Mouse (Mus musculus) G1E (cell line): ENCODE measurements around the gene Serpinb6b. TPM values are rescaled to one million over a fixed set of nuclear protein-coding genes. Genes with fewer than 3 reads are reported as not detected.

Experiments
- ATAC-seq: 2 replicates; pipeline ENCODE4 v1.8.0; 2016; ENCODE audit warnings: mild to moderate bottlenecking; ENCODE audit not compliant: insufficient number of reproducible peaks, poor library complexity, low FRiP score, severe bottlenecking; ENCODE audit errors: extremely low read depth
- DNase-seq: peaks from one replicate; pipeline ENCODE4 v3.0.0; 2012; ENCODE audit warnings: low spot score
- H3K27me3 ChIP-seq: 2 replicates; pipeline ENCODE4 v1.6.1; 2012; ENCODE audit warnings: mild to moderate bottlenecking, low read length, inconsistent platforms; ENCODE audit not compliant: insufficient read depth
- H3K36me3 ChIP-seq: replicated peaks from 2 replicates; pipeline ENCODE3; 2012; ENCODE audit warnings: mild to moderate bottlenecking, inconsistent platforms
- H3K4me1 ChIP-seq: 2 replicates; pipeline ENCODE4 v1.6.1; 2012; ENCODE audit warnings: low read depth, low read length, inconsistent platforms, mixed read lengths; ENCODE audit not compliant: insufficient read depth
- H3K4me3 ChIP-seq: 2 replicates; pipeline ENCODE4 v1.5.1; 2012; ENCODE audit warnings: low read depth, mild to moderate bottlenecking, inconsistent platforms, low read length, moderate library complexity, mixed read lengths
- H3K9me3 ChIP-seq: replicated peaks from 2 replicates; pipeline ENCODE4 v1.6.1; 2012; ENCODE audit warnings: inconsistent platforms
- CTCF ChIP-seq: IDR thresholded peaks from 2 replicates; pipeline ENCODE4 v1.5.1; 2012; ENCODE audit warnings: low read depth, low read length, inconsistent platforms, mixed read lengths
- GATA1 ChIP-seq: IDR thresholded peaks from 2 replicates; pipeline ENCODE4 v1.6.1; 2012; ENCODE audit warnings: borderline replicate concordance, low read length, inconsistent platforms, mixed read lengths
- GATA2 ChIP-seq: IDR thresholded peaks from 2 replicates; pipeline ENCODE4 v1.6.1; 2012; ENCODE audit warnings: low read depth, low read length, inconsistent platforms, borderline replicate concordance
- POLR2AphosphoS5 ChIP-seq: IDR thresholded peaks from 2 replicates; pipeline ENCODE4 v1.6.1; 2012; ENCODE audit warnings: low read depth, low read length, inconsistent platforms; ENCODE audit not compliant: insufficient replicate concordance
- TAL1 ChIP-seq: conservative IDR thresholded peaks from 2 replicates; pipeline ENCODE4 v1.6.1; 2012; ENCODE audit warnings: low read depth, low read length, inconsistent platforms, mixed read lengths
- polyA plus RNA-seq: library from polyadenylated mRNA; stranded (reverse); fragments of >175 nt; gene quantifications from 2 replicates; pipeline ENCODE4 v1.2.3, GENCODE M21; 2012
- total RNA-seq, 2 experiments: library from RNA; stranded (forward) in 1 of 2; stranded (reverse) in 1 of 2; fragments of 200-1000 nt in 1 of 2; fragments of >200 nt in 1 of 2; fragmentation: Nextera tagmentation in 1 of 2; gene quantifications; 2 replicates each; pipeline ENCODE4 v1.2.3; 2014 to 2017

Serpinb6b gene
- total and polyA plus RNA-seq, 3 experiments: 0.05 TPM; not detected in 2

GRCm38 (mm10) chr13:32974268-32974667 lies 9.3 kb downstream of the Serpinb6b start:
- no peak overlapping the region for H3K4me3 ChIP-seq
- no peaks in the 10 kb centered on the region; the same call in 1 of the 2 replicates for H3K4me1 ChIP-seq
- H3K27me3 ChIP-seq: peaks cover 6% of the 10 kb centered on the region; the same call in 1 of the 2 replicates
- H3K36me3 ChIP-seq: no peaks in the 10 kb centered on the region
- DNase-seq: no peak
- ATAC-seq: no peak
- TF ChIP-seq GATA2 (no peak), CTCF (no peak), GATA1 (no peak), POLR2AphosphoS5 (no peak), TAL1 (no peak)
- no peaks in the 10 kb centered on the region for H3K9me3 ChIP-seq

- Histone ChIP-seq H3K4me1 (no peaks in the 10 kb centered on the region; the same call in 1 of the 2 replicates), H3K36me3 (no peaks in the 10 kb centered on the region), H3K9me3 (no peaks in the 10 kb centered on the region), H3K4me3 (no peak overlapping the region), H3K27me3 (peaks cover 6% of the 10 kb centered on the region; the same call in 1 of the 2 replicates)
- ATAC-seq (no peak), DNase-seq (no peak)
- TF ChIP-seq TAL1: no peak
Observed at GRCm38 (mm10) chr13:32974889-32975460, 10.0 kb downstream of the Serpinb6b start.

- no peak for TF ChIP-seq GATA2
- TF ChIP-seq CTCF: no peak
- no peak for TF ChIP-seq POLR2AphosphoS5
- TF ChIP-seq TAL1: no peak
- TF ChIP-seq GATA1: no peak
- H3K4me1 ChIP-seq: no peaks in the 10 kb centered on the region; the same call in 1 of the 2 replicates
- H3K9me3 ChIP-seq: no peaks in the 10 kb centered on the region
- no peak overlapping the region for H3K4me3 ChIP-seq
- no peak for ATAC-seq
- no peak for DNase-seq
- peaks cover 6% of the 10 kb centered on the region; the same call in 1 of the 2 replicates for H3K27me3 ChIP-seq
- H3K36me3 ChIP-seq: no peaks in the 10 kb centered on the region
Observed at GRCm38 (mm10) chr13:32975710-32976109, 10.7 kb downstream of the Serpinb6b start.

GRCm38 (mm10) chr13:32982556-32983042 lies 17.6 kb downstream of the Serpinb6b start:
- Histone ChIP-seq H3K36me3 (no peaks in the 10 kb centered on the region), H3K4me3 (no peak overlapping the region), H3K9me3 (no peaks in the 10 kb centered on the region), H3K27me3 (peaks cover 11% of the 10 kb centered on the region; the same call in 1 of the 2 replicates), H3K4me1 (no peaks in the 10 kb centered on the region)
- TF ChIP-seq CTCF: no peak
- no peak for TF ChIP-seq TAL1
- TF ChIP-seq GATA2: no peak
- no peak for TF ChIP-seq GATA1
- TF ChIP-seq POLR2AphosphoS5: no peak
- DNase-seq: no peak
- ATAC-seq: no peak

GRCm38 (mm10) chr13:32986256-32986655 lies 21.2 kb downstream of the Serpinb6b start:
- ATAC-seq: no peak
- H3K4me3 ChIP-seq: no peak overlapping the region
- H3K36me3 ChIP-seq: no peaks in the 10 kb centered on the region
- H3K4me1 ChIP-seq: no peaks in the 10 kb centered on the region
- no peaks in the 10 kb centered on the region for H3K9me3 ChIP-seq
- DNase-seq: no peak
- H3K27me3 ChIP-seq: peaks cover 15% of the 10 kb centered on the region; the same call in 1 of the 2 replicates
- TF ChIP-seq CTCF: no peak
- TF ChIP-seq GATA1: no peak
- TF ChIP-seq GATA2: no peak
- TF ChIP-seq POLR2AphosphoS5: no peak
- no peak for TF ChIP-seq TAL1

DNA sequence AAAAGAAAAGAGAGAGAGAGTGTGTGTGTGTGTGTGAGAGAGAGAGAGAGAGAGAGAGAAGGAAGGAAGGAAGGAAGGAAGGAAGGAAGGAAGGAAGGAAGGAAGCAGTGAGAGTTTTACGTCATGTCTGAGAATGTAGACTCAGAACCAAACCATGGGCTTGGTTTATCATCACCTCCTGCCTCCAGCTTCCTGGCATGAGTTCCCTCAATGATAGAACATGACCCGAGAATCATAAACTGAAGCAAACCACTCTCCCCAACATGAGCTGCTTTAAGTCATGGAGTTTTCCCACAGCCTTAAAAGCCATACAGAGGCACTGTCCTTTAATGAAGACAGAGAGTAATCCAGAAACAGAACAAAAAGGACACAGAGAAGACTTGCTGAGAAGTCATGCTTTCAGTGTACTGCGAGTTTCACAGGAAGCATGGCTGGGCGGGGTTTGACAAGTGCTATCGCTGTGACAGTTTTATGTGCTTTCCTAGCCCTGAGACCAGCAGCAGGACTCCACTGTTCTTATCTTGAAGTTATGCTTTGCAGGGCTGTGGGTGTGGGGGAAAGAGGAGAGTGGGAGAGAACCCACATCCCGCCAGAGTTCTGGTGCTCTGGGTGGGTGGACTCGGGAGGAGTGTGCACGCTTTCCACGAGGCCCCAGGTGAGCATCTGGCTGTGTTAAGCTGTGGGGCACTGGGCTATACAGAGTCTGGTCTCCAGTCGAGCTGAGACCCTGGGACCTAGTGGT lies 28.3 kb downstream of the Serpinb6b start:
- H3K9me3 ChIP-seq: no peaks in the 10 kb centered on the region
- DNase-seq (no peak), ATAC-seq (peak; percentile 28; the same call in 1 of the 2 replicates)
- TF ChIP-seq GATA2 (no peak), GATA1 (no peak)
- peaks cover 5% of the 10 kb centered on the region for H3K4me1 ChIP-seq
- peaks cover 11% of the 10 kb centered on the region for H3K27me3 ChIP-seq
- H3K4me3 ChIP-seq: no peak overlapping the region
- H3K36me3 ChIP-seq: no peaks in the 10 kb centered on the region
